Mouse (Mus musculus): ENCODE measurements at regions not wholly inside any gene's neighbourhood (a gene's known extent, or its start where the extent isn't known, plus 50 kb on each side); places are given as distances from the start of the nearest gene placed in this dataset.

DNA sequence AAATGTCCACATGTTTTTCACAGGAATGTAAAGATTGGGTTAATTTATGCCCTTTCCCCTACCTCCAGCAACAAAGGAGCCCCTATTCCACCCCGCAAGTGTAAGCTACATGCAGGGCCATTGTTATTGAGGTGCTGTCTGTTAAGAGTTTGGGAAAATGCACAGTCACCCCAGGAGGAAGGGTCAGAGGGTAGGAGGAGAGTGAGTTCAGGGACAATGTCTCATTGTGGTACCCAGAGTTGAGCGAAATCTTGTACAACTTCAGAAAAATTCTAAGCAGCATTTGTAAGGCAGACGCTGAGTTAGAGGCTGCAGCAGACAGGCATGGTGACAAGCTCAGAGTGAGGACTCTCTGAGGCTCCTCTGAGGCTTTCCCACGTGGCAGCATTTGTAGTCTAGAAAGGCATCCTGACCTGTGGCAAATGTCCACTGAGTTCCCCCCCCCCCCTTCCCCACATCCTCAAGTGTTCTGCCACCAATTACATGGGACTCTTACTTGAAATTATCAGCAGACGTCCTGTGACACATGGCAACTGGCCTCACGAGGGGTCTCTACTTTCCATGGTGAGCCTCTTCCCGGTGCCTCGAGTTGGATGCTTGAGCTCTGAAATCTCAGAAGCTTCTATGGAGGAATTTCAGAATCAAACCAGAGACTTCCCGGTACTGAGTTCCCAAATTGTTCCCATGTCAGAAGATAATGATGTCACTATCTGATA, 57.8 kb upstream of the Cops8 start:
- Histone ChIP-seq H3K36me3 (no peaks in the 10 kb centered on the region), H3K27ac (replicated peaks) (no peak overlapping the region), H3K9me3 (replicated peaks) (peaks cover 9% of the 10 kb centered on the region; the same call in 1 of the 2 replicates), H3K4me2 (replicated peaks) (no peak overlapping the region), H3K9ac (no peak overlapping the region), H3K27me3 (no peaks in the 10 kb centered on the region), H3K4me3 (replicated peaks) (no peak overlapping the region), H3K4me1 (no peaks in the 10 kb centered on the region)
- WGBS = 53% methylated on average over 9 of the region's 9 CpGs
- ATAC-seq (ENCODE audit: insufficient number of reproducible peaks, low FRiP score, low TSS enrichment, low read depth) = no peak

DNA sequence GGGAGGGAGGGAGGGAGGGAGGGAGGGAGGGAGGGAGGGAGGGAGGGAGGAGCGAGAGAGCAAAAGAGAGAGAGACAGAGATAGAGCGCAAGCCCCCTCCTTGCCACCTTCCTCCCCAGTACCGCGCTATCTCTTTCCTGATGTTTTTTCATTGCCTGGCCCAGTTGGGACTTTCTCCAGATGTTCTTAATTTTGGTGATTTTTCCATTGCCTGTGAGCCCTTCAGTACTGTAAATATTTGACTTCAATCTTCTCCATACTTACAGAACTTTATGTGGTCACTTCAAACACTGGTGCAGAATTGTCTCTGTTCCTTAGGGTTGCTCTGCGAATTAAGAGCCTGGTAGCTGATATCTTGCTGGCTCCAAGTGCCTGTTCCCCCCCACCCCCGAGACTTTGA, 50.1 kb upstream of the Cops8 start:
- Histone ChIP-seq H3K36me3 (no peaks in the 10 kb centered on the region), H3K4me1 (peaks cover 15% of the 10 kb centered on the region), H3K9ac (no peak overlapping the region), H3K27me3 (no peaks in the 10 kb centered on the region), H3K4me3 (replicated peaks) (no peak overlapping the region), H3K9me3 (replicated peaks) (no peaks in the 10 kb centered on the region), H3K4me2 (replicated peaks) (no peak overlapping the region), H3K27ac (replicated peaks) (no peak overlapping the region; the same call in 1 of the 2 replicates)
- ATAC-seq (ENCODE audit: insufficient number of reproducible peaks, low FRiP score, low TSS enrichment, low read depth) = 0 out of 2 replicates have a peak, but pooled peaks have one; percentile 29
- 31% methylated on average over 6 of the region's 6 CpGs for WGBS

Data from embryonic facial prominence, embryonic 15.5 days (tissue).